Mouse (Mus musculus) spleen, postnatal 4 days (tissue): ENCODE measurements around the gene Nptxr.

Experiments used
- DNase-seq, 2 experiments: peaks; one replicate each; pipeline ENCODE4 v3.0.0; 2022; ENCODE audit warnings: low spot score in 2 of 2

Gene Nptxr

GRCm38 (mm10) chr15:79752742-79753419 is 51.7 kb downstream of the Nptxr start:
- DNase-seq, result peak; percentile 73 to 91

- DNase-seq, result peak in 1 of 2 experiments; percentile 31
Measured at GRCm38 (mm10) chr15:79751772-79752171, 52.8 kb downstream of the Nptxr start.

GRCm38 (mm10) chr15:79750266-79750665 is 54.3 kb downstream of the Nptxr start:
- DNase-seq, result no peak

- no peak for DNase-seq
Measured at GRCm38 (mm10) chr15:79749162-79749561, 55.4 kb downstream of the Nptxr start.

- peak; percentile 55 to 79 for DNase-seq
Measured at GRCm38 (mm10) chr15:79747998-79748397, 56.6 kb downstream of the Nptxr start.

- no peak for DNase-seq
Measured at GRCm38 (mm10) chr15:79745883-79746282, 58.7 kb downstream of the Nptxr start.

- no peak for DNase-seq
Measured at GRCm38 (mm10) chr15:79745312-79745711, 59.3 kb downstream of the Nptxr start.

- DNase-seq, result no peak
Measured at GRCm38 (mm10) chr15:79744742-79745141, 59.8 kb downstream of the Nptxr start.

GRCm38 (mm10) chr15:79744001-79744400 is 60.6 kb downstream of the Nptxr start:
- no peak for DNase-seq

GRCm38 (mm10) chr15:79742706-79743023 is 61.9 kb downstream of the Nptxr start:
- DNase-seq, result no peak

- peak; percentile 94 to 97 for DNase-seq
Measured at GRCm38 (mm10) chr15:79741921-79742705, 62.5 kb downstream of the Nptxr start, which contains the start of gene Sun2. Sun2 (minus strand) TSS chr15:79742536.

GRCm38 (mm10) chr15:79741173-79741858 is 63.2 kb downstream of the Nptxr start:
- peak in 1 of 2 experiments; percentile 25 for DNase-seq

GRCm38 (mm10) chr15:79740739-79741138 is 63.8 kb downstream of the Nptxr start:
- DNase-seq, result no peak
